Mouse (Mus musculus): ENCODE measurements around the gene Map2k7.

Map2k7 gene

DNA sequence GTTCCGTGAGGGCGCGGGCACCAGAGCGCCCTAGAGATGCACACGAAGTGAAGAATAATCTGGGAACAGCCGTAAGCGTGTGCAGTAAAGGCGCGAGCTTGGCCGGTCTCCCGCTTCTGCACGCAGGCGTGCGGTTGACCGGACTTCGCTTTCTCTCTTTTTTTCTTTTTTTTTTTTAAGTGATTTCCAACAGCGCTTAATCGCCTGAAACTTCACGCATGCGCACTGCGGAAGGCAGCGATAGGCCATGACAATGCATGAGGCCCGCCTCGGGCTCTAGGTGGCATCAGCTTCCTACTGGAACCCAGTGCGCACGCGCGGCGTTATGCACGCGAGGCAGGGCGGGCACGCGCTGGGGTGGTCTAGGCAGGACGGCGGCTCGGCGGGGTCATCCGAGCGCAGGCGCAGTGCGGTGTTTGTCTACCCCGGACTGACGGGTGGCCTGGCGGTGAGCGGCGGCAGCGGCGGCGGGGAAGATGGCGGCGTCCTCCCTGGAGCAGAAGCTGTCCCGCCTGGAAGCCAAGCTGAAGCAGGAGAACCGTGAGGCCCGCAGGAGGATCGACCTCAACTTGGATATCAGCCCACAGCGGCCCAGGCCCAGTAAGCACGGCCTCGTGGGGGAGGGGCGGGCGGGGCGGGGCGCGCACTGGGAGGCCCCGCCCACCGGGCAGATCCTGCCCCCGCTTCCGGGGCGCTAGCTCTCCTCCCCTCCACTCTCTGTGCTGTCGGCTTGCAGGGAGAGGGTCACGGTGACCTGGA lies at the start of gene Map2k7, which contains the start of gene Gm49320:
Gene Map2k7 (plus strand): TSS at position 307 of the 759 bp plus-strand sequence.
Gene Gm49320 (plus strand): TSS at position 432 of the 759 bp plus-strand sequence.
- DNase-seq (ENCODE audit: low spot score in 2 of 2) = peak; percentile 100

DNA sequence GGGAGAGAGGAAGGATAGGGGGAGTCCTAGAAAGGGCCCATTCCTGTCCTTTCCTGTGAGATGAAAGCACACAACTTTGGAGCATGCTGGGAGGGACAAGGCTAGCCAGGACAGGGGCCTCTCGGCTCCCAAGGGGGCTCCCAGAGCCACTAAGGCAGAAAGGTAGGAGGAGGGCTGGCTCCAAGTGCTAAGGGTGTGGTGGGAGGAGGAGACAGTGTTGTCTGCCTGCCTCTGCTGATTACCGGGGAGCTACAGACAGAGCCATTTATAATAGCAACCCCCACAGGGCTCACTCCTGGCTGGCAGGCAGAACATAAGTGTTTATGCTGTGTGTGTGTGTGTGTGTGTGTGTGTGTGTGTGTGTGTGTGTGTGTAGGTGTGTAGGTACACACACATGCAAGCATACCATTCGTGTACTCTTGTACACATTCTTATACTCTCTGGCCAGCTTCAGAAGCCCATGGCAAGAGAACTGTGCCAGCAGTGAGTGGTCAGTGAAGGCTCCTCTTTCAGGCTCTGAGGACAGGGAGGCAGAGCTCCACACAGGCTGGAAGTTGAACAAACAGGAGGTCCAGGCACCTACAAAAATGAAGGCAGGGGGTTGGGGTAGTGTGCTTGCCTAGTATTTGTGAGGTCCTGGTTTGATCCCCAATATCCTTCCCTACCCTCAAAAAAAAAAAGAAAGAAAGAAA lies 49.4 kb upstream of the Map2k7 start:
- DNase-seq (ENCODE audit: low spot score in 2 of 2) = no peak

DNA sequence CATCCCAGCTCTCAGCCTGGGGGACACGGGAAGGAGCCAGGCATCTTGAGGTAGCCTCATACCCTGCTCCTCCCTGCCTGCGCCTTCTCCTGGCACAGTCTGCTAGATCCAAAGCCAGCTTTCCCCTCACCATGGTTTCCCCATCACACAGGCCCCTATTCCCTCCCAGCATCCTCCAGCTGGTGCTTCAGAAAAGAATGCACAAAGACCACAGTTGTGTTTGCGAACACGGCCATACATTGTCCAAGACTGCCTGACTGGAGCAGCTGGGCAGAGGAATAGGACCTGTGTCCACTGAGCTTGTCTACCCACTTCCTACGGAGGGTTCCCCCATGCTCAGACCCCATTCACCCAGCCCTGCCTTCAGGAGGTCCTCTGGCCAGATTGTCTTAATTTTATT lies 46.2 kb upstream of the Map2k7 start:
- DNase-seq (ENCODE audit: low spot score in 2 of 2) = no peak

DNA sequence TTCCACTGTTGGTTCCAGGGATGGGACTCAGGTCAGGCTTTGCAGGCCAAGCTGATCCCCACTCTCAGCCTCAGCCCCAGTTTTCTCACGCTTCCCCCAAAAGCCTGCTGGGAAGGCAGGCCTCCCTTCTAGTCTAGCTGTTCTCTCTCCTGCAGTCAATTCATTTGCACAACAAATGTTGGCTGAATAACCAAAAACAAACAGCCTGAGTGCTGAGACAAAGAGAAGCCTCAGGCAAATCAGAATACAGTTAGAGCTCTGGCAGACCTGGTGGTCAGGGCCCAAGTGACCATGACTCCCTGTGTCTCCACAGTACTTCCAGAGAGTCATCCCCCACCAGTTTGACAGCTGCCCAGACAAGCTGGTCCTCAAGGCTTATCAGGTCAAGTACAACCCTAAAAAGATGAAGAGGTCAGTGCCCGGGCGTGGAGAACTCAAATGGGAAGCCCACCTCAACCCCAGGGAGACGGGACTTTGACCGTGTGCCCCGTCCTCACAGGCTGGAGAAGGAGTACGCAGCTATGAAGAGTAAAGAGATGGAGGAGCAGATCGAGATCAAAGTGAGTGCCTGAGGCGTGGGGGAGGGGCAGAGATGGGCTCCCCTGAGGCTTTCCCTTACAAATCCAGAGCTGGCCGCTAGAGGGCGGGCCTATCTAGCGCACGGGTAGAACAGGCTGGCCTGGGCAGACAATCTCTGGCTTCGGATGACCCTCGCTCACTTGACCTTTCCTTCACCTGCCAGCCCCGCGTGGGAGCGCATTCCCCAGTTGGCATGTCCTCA lies 45.5 kb upstream of the Map2k7 start:
- peak; percentile 84 to 86 for DNase-seq (ENCODE audit: low spot score in 2 of 2)

DNA sequence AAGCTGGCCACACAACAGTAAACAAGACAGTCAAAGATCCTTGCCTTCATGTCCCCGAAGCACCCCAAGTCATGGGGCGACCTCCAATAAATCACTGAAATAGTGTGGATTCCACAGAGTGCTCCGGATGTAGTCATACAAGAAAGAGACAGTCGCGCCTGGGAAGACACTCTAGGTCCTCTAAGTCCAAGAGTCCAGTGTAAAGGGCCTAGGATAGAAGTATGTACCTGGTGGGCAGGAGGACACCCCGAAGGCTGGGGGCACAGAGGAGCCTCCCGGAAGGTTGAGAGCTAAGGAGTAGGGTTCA lies 45.0 kb upstream of the Map2k7 start:
- no peak for DNase-seq (ENCODE audit: low spot score in 2 of 2)

DNA sequence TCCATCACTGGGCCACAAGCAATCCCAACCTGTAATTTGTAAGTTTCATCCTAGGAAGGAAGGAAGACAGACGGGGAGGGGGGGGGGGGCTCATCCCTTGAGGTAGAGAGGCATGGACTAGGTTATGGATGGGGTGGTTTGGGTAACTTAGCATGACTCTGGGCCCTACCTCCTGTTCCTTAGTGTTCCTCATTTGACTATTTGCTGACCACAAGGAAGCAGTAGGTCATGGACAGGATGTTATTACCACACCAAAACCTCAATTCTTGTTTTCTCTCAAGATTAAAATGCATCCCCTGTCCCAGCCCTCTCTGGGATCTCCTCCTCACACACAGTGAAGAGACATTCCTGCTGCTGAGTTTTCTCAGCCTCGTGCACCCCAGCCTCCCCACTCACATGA lies 37.2 kb upstream of the Map2k7 start:
- no peak for DNase-seq (ENCODE audit: low spot score in 2 of 2)

DNA sequence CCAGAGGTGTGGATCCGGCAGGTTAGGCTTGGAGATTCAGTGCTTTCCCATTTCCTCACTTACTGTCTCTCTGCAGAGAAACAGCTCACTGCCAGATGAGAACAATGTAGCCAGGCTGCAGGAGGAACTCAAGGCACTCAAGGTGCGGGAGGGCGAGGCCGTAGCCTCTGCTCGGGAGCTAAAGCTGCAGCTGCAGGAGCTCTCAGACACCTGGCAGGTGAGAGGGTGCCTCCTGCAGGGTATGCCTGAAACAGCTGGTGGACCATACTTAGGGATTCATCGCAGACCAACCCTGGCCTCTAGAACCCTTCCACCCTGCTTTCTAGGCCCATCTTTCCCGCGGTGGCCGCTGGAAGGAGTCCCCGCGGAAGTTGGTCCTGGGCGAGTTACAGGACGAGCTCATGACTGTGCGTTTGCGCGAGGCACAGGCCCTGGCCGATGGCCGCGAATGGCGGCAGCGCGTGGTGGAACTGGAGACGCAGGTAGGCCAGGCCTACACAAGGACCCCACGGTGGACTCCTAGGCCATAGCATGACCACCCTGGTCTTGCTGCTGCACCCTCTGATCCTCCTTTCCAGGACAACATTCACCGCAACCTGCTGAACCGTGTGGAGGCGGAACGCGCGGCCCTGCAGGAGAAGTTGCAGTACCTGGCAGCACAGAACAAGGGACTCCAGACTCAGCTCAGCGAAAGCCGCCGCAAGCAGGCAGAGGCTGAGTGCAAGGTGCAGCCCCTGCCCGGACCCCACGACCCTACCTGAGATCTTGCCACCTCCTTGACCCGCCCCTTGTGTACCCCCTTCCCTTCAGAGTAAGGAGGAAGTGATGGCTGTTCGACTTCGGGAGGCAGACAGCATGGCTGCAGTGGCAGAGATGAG lies 33.1 kb upstream of the Map2k7 start:
- no peak for DNase-seq (ENCODE audit: low spot score in 2 of 2)

DNA sequence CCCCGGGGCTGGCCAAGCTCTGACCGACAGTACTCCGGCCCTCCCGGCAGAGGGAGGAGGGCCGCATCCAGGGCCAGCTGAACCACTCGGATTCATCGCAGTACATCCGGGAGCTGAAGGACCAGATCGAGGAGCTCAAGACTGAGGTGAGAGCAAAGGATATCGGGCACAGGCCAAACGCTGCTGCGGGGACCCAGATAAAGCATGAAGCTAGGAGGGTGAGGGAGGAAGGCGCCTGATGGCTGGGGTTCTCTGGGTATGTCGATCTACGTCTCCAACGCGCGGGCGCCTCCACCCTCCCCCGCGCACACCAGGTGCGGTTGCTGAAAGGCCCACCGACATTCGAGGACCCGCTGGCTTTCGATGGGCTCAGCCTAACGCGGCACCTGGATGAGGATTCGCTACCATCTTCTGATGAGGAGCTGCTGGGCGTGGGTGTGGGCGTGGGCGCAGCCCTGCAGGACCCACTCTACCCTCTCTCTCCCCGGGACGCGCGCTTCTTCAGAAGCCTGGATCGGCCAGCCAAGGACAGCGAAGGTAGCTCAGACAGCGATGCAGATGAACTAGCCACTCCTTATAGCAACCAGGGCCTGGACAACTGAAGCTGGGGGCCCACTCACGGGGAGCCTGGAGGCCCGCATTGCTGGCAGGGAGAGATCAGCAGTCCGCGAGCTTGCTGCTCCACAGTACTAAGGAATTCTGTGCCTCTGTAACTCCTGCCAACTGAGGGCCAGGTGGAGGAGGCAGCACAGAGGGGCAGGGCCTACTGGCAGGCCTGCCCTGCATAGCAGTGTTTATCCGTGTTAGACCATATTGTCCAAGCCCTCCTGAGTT lies 32.1 kb upstream of the Map2k7 start:
- no peak for DNase-seq (ENCODE audit: low spot score in 2 of 2)

DNA sequence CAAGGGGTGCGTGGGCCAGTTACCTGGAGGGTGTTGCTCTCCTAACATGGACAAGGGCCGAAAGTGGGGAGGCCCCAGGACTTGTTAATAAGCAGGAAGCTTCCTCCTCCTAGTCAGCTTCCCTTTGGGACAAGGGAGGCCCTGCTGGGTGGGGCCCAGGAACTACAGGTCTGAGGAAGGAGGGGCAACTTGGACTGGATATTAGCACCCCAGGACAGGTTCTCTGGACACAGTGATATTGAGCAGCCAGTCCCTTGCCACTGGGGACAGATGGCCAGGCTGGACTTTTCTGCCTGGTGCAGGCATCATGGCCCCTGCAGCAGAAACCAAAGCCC lies 31.6 kb upstream of the Map2k7 start:
- no peak for DNase-seq (ENCODE audit: low spot score in 2 of 2)

DNA sequence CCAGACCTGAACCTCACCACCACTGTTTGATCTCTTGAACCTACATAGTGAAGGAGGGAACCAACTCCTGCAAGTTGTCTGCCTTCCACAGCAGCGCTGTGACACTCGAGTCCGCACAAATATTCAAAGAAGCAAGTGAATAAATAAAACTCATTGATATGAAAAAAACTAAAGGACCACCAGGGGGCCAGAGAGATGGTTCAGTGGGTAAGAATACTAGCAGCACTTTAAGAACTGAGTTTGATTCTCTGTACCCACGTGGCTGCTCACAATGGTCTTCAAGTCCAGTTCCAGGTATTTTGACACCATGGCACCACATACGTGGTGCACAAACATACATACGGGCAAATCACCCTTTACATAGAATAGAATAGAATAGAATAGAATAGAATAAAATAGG lies 27.4 kb upstream of the Map2k7 start:
- no peak for DNase-seq (ENCODE audit: low spot score in 2 of 2)

DNA sequence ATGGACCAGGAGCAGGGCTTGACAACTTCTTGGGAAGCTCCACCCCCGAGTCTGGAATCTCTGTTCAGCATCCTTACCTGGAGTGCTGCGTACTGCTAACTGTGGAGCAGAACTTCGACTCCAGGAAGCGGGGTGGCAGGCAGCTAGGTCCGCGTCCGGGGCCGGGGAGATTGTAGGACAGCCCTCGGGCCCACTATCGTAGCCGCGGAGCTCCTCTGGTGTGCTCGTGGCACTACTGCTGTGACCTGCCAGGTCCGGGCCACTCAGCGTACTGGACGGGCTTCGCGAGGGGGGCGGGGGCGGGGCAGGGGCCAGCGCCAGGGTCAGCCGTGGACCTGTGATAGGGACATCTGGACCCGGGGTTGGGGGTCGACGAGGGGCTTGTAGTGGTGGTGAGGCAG lies 25.7 kb upstream of the Map2k7 start:
- no peak for DNase-seq (ENCODE audit: low spot score in 2 of 2)

DNA sequence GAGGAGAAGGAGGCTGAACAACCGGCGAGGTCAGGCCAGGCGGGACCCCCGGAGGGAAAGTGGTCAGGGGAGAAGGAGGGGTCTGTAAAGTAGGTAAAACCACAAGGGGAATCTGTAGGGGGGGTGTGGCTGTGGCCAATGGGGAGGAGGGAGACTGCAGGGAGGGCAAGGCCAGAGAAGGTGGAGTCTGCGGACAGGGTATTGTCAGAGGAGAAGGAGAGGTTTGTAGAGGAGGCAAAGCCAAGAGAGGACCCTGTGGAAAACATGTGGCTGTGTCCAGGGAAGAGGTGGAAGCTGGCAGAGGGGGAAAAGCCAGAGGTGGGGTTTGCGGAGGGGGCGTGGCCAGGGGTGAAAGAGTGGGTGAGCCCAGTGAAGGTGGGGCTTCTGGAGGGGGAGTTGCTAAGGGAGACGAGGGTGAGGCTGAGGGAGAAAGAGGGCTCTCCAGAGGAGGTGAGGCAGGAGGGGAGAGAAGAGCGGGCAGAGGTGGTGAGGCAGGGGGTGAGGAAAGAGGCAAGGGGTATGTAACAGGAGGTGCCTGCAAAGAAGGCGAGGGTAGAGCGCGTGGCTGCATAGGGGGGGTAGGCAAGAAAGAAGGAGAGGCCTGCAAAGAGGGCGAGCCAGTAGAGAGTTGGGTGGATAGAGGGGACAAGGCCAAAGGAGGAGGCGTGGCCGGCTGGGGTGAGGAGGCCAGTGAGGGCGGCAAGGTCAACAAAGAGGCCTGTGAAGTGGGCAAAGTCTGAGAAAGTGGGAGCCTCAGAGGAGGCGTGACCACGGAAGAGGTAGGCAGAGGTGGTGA lies 25.1 kb upstream of the Map2k7 start:
- no peak for DNase-seq (ENCODE audit: low spot score in 2 of 2)

DNA sequence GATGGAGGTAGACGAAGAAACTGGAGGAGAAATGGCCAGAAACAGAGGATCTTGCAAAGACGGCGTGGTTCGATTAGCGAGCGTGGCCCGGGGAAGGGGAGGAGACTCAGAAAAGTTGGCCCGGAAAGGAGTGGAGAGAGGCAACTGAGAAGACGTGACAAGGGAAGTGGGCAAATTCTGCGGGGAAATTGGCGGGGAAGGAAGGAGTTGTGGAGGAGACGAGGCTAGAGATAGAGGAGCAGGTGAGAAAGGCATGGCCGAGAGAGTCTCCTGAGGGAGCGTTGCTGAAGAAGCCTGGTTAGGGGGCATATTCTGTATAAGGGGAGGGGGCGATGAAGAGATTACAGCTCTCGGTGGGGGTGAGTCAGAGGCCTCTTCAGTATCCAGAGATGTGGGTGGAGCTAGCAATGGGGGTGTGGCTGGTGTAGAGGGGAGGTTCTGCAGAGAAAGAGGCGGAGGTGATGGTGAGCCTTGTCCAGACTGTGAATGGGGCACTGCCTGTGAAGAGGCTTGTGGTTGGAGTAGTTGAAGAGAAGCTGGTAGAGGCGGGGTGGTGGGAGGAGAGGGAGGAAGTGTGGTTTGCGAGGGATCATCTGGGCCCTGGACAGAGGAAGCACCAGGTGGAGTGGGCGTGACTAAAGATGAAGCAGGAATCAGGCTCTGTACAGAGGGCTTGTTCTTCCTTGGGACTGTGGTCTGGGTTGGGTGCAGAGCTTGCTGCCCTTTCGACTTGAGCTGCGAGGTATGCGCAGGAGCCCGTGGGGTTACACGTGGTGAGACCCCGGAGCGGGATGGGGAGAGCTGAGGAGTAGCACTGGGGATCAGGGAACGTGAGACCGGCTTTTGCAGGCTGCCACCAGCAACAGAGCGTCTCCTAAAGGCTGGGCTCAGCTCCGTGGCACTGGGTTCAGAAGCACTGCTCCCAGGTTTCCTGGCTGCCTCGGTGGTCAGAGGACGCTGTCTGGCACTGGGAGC lies 24.2 kb upstream of the Map2k7 start:
- DNase-seq (ENCODE audit: low spot score in 2 of 2) = no peak

DNA sequence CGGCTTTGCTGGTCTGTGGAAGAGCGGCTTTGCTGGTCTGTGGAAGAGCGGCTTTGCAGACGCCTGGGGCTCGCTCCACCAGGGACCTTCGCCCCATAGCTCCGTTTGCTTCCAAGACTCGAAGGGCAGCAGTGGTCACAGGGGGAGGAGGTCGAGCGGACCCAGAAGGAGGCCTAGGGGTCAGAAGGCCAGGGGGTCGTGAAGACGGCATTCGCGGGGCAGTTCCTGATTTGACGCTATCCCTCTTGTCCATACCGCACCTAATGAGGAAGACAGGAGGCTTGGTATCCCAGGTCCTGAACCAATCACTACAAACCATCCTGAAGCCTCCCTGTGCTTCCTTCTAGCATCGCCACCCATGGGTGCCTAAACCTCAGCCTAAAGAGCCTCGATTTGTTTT lies 22.2 kb upstream of the Map2k7 start:
- no peak for DNase-seq (ENCODE audit: low spot score in 2 of 2)

DNA sequence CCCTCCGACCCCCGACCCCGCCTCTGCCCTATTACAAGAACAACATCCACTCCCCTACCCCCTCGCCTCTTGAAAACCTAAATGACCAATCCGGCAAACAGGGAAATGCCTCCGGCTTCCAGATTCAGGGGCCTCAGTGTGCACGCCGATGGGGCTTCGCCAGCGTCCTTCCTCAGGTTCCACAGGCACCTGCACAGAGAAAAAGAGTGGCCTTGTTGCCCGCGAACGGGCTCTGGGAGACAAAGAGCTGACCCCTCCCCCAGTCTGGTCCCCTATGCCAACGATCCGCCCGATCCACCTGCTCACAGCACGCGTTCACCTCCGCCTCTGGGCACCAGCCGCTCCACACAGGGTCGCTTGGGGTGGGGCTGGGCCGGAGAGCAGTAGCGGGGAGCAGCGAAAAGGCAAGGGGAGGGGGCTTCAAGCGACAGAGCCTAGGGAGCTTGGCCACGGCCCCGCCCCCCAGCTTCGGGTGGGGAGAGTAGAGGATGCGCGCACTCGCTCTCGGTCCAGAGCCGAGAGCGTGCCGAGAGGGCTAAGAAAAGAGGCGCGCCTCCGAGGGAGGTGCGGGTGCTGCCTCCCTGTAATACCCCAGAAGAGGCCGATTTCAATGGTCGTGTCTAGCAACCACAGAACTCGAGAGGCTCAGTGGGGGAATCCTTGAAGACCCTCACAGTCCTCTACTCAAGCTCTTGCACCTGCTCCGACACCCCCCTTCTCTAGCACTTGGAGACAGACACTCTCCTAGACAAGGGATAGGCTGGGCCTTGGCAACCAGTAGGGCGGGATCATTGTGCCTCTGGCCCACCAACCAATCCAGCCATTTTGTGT lies 21.5 kb upstream of the Map2k7 start, which contains the start of gene Prr36:
Gene Prr36 (minus strand): TSS at position 669 of the 831 bp plus-strand sequence.
- DNase-seq (ENCODE audit: low spot score in 2 of 2) = peak in 1 of 2 experiments; percentile 57

DNA sequence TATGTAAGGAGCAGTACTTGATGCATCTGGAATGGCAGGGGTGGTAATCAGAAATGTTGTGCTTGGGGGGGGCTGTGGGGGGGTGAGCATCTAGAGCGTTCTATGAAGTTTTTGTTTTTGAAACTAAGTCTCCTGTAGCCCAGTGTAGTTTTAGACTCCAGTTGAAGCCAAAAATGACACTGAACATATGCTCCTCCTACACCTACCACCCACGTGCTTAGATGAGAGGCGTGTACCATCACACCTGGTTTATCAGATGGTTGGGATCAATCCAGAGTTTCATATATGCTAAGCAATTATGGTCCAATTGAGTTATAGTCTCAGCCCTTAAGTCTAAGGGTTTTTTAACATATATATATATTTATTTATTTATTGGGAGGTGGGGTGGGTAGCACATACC lies 18.9 kb upstream of the Map2k7 start:
- DNase-seq (ENCODE audit: low spot score in 2 of 2) = no peak

DNA sequence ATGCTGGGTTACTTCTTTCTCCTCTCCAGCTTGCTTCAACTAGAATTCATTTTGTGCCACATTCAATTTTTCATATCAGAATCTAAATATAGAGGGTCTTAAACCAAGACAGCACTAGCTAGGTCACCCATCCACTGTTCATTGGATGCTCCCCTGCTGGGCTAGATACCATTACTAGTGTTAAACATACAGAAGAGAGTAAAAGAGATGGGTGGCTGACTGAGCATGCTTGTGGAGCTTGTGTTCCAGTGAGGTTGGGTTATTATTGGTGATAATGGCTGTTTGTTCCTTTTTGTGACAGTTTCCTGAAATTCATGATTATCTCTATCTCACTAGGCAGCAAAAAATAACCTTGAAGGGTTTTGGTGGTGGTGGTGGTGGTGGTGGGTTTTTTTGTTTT lies 16.5 kb upstream of the Map2k7 start:
- no peak for DNase-seq (ENCODE audit: low spot score in 2 of 2)

DNA sequence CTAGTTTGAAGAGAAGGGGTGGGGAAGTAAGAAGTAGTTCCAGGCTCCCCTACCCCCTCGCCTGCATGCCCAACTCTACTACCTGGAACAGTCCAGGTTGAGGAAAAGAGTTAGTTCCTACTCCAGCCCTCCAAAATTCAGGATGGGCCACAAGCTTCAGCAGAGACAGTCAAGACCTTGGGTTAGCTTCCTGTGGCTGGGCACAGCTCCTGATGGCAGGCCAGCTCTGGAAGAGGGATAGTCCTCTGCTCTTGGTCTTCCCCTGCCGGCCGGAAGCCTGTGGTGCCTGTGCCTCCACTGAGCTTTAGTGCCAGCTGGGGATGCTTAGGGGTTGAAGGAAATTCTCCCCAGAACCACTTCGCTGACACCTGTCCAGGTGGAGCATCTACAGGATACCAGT lies 12.2 kb upstream of the Map2k7 start:
- DNase-seq (ENCODE audit: low spot score in 2 of 2) = no peak
